Mouse (Mus musculus) liver, embryonic 14.5 days (tissue): ENCODE data around the gene Map2k5. TPM values are rescaled to one million over a fixed set of nuclear protein-coding genes. Genes with fewer than 3 reads are reported as not detected.
A peak's percentile ranks its signal among the peaks of the same experiment; 100 is the strongest.

ENCODE experiments used
- ATAC-seq: fragments of 200-750 bp; cut with Nextera tagmentation; 2 replicates; pipeline ENCODE4 v1.8.0; 2017; ENCODE audit warnings: moderate number of reproducible peaks, mild to moderate bottlenecking, moderate library complexity; ENCODE audit not compliant: insufficient read depth
- DNase-seq, 3 experiments: peaks; one replicate each; pipeline ENCODE4 v3.0.0-alpha.2; 2012 to 2013; ENCODE audit warnings: low read depth in 3 of 3, low spot score in 3 of 3
- H3K27ac ChIP-seq: fragments of 300-500 bp; sonication (generic); 2 replicates; pipeline ENCODE4 v1.5.1; 2014; ENCODE audit warnings: moderate library complexity, mild to moderate bottlenecking, control low read depth, inconsistent platforms
- H3K27me3 ChIP-seq: fragments of 300-500 bp; sonication (generic); 2 replicates; pipeline ENCODE4 v1.6.1; 2014; ENCODE audit warnings: mild to moderate bottlenecking, low read length, moderate library complexity; ENCODE audit not compliant: control insufficient read depth, insufficient read depth
- H3K36me3 ChIP-seq: fragments of 300-500 bp; sonication (generic); replicated peaks from 2 replicates; pipeline ENCODE4 v1.6.1; 2014; ENCODE audit warnings: low read depth; ENCODE audit not compliant: control insufficient read depth, insufficient read depth
- H3K4me1 ChIP-seq, 2 experiments: fragments of 200-500 bp in 1 of 2; fragments of 300-500 bp in 1 of 2; sonication (generic) in 1 of 2; replicated peaks; 2 replicates each; pipeline ENCODE4 v1.6.1; 2012 to 2014; ENCODE audit warnings: antibody characterized with exemption in 1 of 2, inconsistent platforms in 1 of 2, low read length in 1 of 2; ENCODE audit not compliant: control insufficient read depth in 2 of 2, insufficient read depth in 2 of 2
- H3K4me2 ChIP-seq: fragments of 300-500 bp; sonication (generic); 2 replicates; pipeline ENCODE4 v1.6.1; 2014; ENCODE audit warnings: low read depth, mild to moderate bottlenecking, control low read depth, moderate library complexity
- H3K4me3 ChIP-seq, 2 experiments: fragments of 200-500 bp in 1 of 2; fragments of 300-500 bp in 1 of 2; sonication (generic) in 1 of 2; 2 replicates each; pipeline ENCODE4 v1.5.1; 2012 to 2014; ENCODE audit warnings: low read depth in 2 of 2, low read length in 2 of 2, mild to moderate bottlenecking in 2 of 2, control low read depth in 1 of 2, inconsistent platforms in 1 of 2, moderate library complexity in 1 of 2; ENCODE audit not compliant: insufficient read depth in 1 of 2
- H3K9ac ChIP-seq: fragments of 300-500 bp; sonication (generic); replicated peaks from 2 replicates; pipeline ENCODE4 v1.6.1; 2014; ENCODE audit warnings: mild to moderate bottlenecking, control low read depth, moderate library complexity
- H3K9me3 ChIP-seq: fragments of 300-500 bp; sonication (generic); 2 replicates; pipeline ENCODE4 v1.6.1; 2016; ENCODE audit warnings: low read length, mixed read lengths; ENCODE audit not compliant: control insufficient read depth
- CTCF ChIP-seq: IDR thresholded peaks from 2 replicates; pipeline ENCODE4 v1.5.1; 2016; ENCODE audit warnings: antibody characterized with exemption, low read depth, control low read depth
- EP300 ChIP-seq: IDR thresholded peaks from 2 replicates; pipeline ENCODE4 v1.6.1; 2016; ENCODE audit warnings: antibody characterized with exemption, low read depth
- WGBS: fragments of 180-500 bp; shearing (Covaris S2); extraction: QIAGEN DNeasy Blood & Tissue Kit; methylation state at CpG from one replicate; pipeline ENCODE4 v1.1.7; 2014; ENCODE audit not compliant: insufficient replicate concordance; 5-methylcytosine and 5-hydroxymethylcytosine counted together
- polyA plus RNA-seq, 2 experiments: library from polyadenylated mRNA; depleted of rRNA in 1 of 2; stranded (reverse) in 1 of 2; unstranded in 1 of 2; fragments of >200 nt; fragmentation: Nextera tagmentation in 1 of 2; extraction: Ambion mirVana in 1 of 2; gene quantifications; 2 replicates each; pipeline versions ENCODE4 v1.2.1 to v1.2.3; 2012 to 2014

Map2k5 gene
- polyA plus RNA-seq, 2 experiments, result 6.1 to 7.4 TPM

- H3K4me2 ChIP-seq, result no peak overlapping the region
- H3K4me1 ChIP-seq, result no peaks in the 10 kb centered on the region
- no peaks in the 10 kb centered on the region for H3K9me3 ChIP-seq
- TF ChIP-seq EP300, result no peak
- no peak for TF ChIP-seq CTCF
- no peak overlapping the region for H3K9ac ChIP-seq
- no peak overlapping the region; a peak in 1 of 4 replicates for H3K4me3 ChIP-seq
- H3K36me3 ChIP-seq, result no peaks in the 10 kb centered on the region
- ATAC-seq (no peak), DNase-seq (no peak)
- H3K27ac ChIP-seq, result no peak overlapping the region
- WGBS, result 4% methylated on average over 20 of the region's 20 CpGs
- H3K27me3 ChIP-seq, result peaks cover 95% of the 10 kb centered on the region
These were observed 228.3 kb downstream of the Map2k5 start for GRCm38 (mm10) chr9:63149372-63149766.

- ATAC-seq (no peak), DNase-seq (no peak)
- no peaks in the 10 kb centered on the region for H3K4me1 ChIP-seq
- no peak within 1 kb of the TSS for H3K9ac ChIP-seq
- peak within 1 kb of the TSS; percentile 39 for H3K4me2 ChIP-seq
- no peak within 1 kb of the TSS for H3K27ac ChIP-seq
- TF ChIP-seq CTCF, result no peak
- no peak for TF ChIP-seq EP300
- H3K4me3 ChIP-seq, result peak within 1 kb of the TSS in 1 of 2 experiments; percentile 34; a peak in 2 of 4 replicates
- no peaks in the 10 kb centered on the region for H3K9me3 ChIP-seq
- WGBS, result under 1% methylated on average over 88 of the region's 108 CpGs
- no peaks in the 10 kb centered on the region for H3K36me3 ChIP-seq
- H3K27me3 ChIP-seq, result peaks cover 99% of the 10 kb centered on the region
These were observed 229.0 kb downstream of the Map2k5 start, which contains the start of gene Skor1 for GRCm38 (mm10) chr9:63148410-63149371. Skor1 (minus strand) TSS chr9:63148961.

GRCm38 (mm10) chr9:63147786-63148409 lies 229.8 kb downstream of the Map2k5 start:
- Histone ChIP-seq H3K4me1 (no peaks in the 10 kb centered on the region), H3K4me2 (no peak overlapping the region), H3K27me3 (peaks cover 100% of the 10 kb centered on the region), H3K9ac (no peak overlapping the region), H3K4me3 (no peak overlapping the region), H3K9me3 (no peaks in the 10 kb centered on the region), H3K27ac (no peak overlapping the region), H3K36me3 (no peaks in the 10 kb centered on the region)
- ATAC-seq (no peak), DNase-seq (no peak)
- TF ChIP-seq EP300 (no peak), CTCF (no peak)
- 3% methylated on average over 14 of the region's 14 CpGs for WGBS

- H3K36me3 ChIP-seq, result no peaks in the 10 kb centered on the region
- TF ChIP-seq CTCF (no peak), EP300 (no peak)
- no peak overlapping the region for H3K27ac ChIP-seq
- H3K9ac ChIP-seq, result no peak overlapping the region
- no peaks in the 10 kb centered on the region for H3K9me3 ChIP-seq
- ATAC-seq (no peak), DNase-seq (no peak)
- no peak overlapping the region for H3K4me2 ChIP-seq
- WGBS, result 2% methylated on average over 9 of the region's 9 CpGs
- no peaks in the 10 kb centered on the region for H3K4me1 ChIP-seq
- no peak overlapping the region for H3K4me3 ChIP-seq
- peaks cover 100% of the 10 kb centered on the region for H3K27me3 ChIP-seq
These were observed 230.4 kb downstream of the Map2k5 start for GRCm38 (mm10) chr9:63147296-63147695.

- no peak overlapping the region for H3K4me3 ChIP-seq
- under 1% methylated on average over 20 of the region's 20 CpGs for WGBS
These were observed 230.8 kb downstream of the Map2k5 start for GRCm38 (mm10) chr9:63146856-63147274.

More at GRCm38 (mm10) chr9:63146856-63147274, 230.8 kb downstream of the Map2k5 start:
- TF ChIP-seq CTCF (no peak), EP300 (no peak)
- DNase-seq, result no peak
- H3K27ac ChIP-seq, result no peak overlapping the region
- no peak overlapping the region for H3K9ac ChIP-seq
- peak overlapping the region; percentile 3; the same call in 1 of the 2 replicates for H3K4me2 ChIP-seq
- no peaks in the 10 kb centered on the region for H3K36me3 ChIP-seq
- no peaks in the 10 kb centered on the region for H3K9me3 ChIP-seq
- H3K27me3 ChIP-seq, result peaks cover 100% of the 10 kb centered on the region
- H3K4me1 ChIP-seq, result no peaks in the 10 kb centered on the region
- ATAC-seq, result no peak
